Mouse (Mus musculus) forebrain, embryonic 10.5 days (tissue): Measurements from ENCODE around the gene Lztr1. TPM values are rescaled to one million over a fixed set of nuclear protein-coding genes. Genes with fewer than 3 reads are reported as not detected.
"Not testable (repeated sequence)": the region's sequence is repeated elsewhere in the genome, so short reads cannot be mapped to it uniquely, and the experiment has no call there.

Experiments used
- DNase-seq: peaks from one replicate; pipeline ENCODE4 v3.0.0-alpha.2; 2017; ENCODE audit warnings: low spot score; ENCODE audit errors: extremely low spot score
- H3K27ac ChIP-seq: fragments of 300-500 bp; sonication (generic); 2 replicates; pipeline ENCODE4 v1.5.1; 2016; ENCODE audit warnings: mild to moderate bottlenecking
- H3K27me3 ChIP-seq: fragments of 300-500 bp; sonication (generic); 2 replicates; pipeline ENCODE4 v1.6.1; 2016; ENCODE audit warnings: mild to moderate bottlenecking; ENCODE audit not compliant: poor library complexity, severe bottlenecking
- H3K36me3 ChIP-seq: fragments of 300-500 bp; sonication (generic); replicated peaks from 2 replicates; pipeline ENCODE4 v1.6.1; 2016; ENCODE audit warnings: mild to moderate bottlenecking, moderate library complexity
- H3K4me1 ChIP-seq: fragments of 300-500 bp; sonication (generic); 2 replicates; pipeline ENCODE4 v1.6.1; 2016
- H3K4me3 ChIP-seq: fragments of 300-500 bp; sonication (generic); 2 replicates; pipeline ENCODE4 v1.5.1; 2016; ENCODE audit warnings: mild to moderate bottlenecking, moderate library complexity
- H3K9me3 ChIP-seq: fragments of 300-500 bp; sonication (generic); 2 replicates; pipeline ENCODE4 v1.6.1; 2016; ENCODE audit warnings: mild to moderate bottlenecking, moderate library complexity
- WGBS: fragments of 180-500 bp; shearing (Covaris S2); methylation state at CpG from one replicate; pipeline ENCODE4 v1.1.7; 2016; 5-methylcytosine and 5-hydroxymethylcytosine counted together
- polyA plus RNA-seq: library from polyadenylated mRNA; unstranded; fragments of >200 nt; fragmentation: Nextera tagmentation; extraction: Ambion mirVana; gene quantifications from 2 replicates; pipeline ENCODE4 v1.2.1, GENCODE M21; 2016

Gene Lztr1
- polyA plus RNA-seq, 1 experiment from 2014 or later = 92.3 TPM

DNA sequence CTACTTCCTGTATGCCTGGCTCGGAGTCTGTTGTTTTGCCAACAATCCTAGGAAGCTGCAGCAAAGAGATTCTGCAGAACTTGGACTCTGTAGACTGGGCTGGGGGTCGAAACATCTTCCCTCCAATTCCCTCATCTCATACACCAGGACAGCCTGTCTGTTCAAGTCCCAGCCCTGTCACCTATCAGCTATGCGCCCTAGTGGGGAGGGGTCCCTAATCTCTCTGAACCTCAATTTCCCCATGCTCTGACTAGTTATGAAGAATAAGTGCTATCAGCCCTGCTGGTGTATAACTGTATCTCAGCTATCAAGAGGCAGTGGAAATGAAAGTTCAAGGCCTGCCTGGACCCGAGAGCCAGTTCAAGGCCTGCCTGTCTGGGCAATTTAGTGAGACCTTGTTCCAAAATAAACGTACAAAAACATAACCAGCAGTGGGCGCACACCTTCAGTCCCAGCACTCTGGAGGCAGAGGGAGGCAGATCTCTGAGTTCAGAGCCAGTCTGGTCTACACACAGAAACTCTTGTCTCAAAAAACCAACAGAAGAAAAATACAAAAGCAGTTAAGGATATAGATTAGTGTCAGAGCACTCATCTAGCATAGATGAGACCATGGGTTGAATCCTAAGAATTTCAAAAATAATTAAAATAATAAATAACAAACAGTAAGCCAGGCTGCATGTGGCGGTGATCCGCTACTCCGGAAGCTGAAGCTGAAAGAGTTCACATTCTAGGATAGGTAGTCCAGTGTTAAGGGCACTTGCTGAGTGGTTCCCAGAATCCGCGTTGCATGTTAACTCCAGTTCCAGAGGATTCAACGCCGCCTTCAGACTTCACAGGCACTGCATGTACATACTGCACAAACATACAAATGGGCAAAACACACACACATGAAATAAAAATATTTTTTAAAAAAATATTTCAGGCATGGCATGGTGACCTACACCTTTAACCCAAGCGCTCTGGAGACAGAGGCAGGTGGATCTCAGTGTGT lies 19.7 kb upstream of the Lztr1 start:
- Histone ChIP-seq H3K4me1 (peaks cover 16% of the 10 kb centered on the region), H3K27me3 (peaks cover 30% of the 10 kb centered on the region), H3K27ac (no peak overlapping the region), H3K4me3 (peak overlapping the region; percentile 62), H3K36me3 (peaks cover 44% of the 10 kb centered on the region), H3K9me3 (no peaks in the 10 kb centered on the region)
- DNase-seq = no peak
- WGBS = 48% methylated on average over 14 of the region's 14 CpGs

DNA sequence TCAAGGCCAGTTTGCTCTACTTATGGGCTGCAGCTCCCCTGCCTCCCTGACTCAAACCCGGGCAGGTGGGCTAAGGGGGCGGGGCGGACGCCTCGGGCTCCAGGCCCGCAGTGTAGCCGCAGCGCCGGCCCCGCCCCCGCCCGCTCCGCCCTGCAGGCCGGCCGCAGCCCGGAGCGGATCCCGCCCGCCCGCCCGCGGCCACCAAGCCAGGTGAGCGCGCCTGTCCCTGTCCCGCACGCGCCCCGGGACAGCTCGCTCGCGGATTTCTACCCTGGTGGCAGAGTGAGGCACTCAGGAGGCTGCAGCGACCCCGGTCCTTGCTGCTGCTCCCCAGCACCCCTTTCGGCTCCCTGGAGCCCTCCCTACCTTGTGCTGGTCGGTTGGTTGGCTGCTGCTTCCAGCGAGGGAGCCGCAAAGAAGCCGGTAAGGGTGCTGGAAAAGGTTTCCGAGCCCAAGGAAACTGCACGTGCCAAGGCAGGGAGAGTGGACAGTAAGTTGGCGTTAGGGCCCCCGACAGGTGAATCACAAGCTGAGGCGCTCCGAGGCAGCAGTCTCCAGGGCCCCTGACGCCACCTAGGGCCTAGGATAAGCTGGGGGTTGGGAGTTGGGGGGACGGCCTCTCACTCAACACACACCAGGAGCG lies 18.9 kb upstream of the Lztr1 start, which contains the start of gene Aifm3:
Gene Aifm3, plus strand, starts transcription at position 143 of the 643 bp plus-strand sequence.
- no peaks in the 10 kb centered on the region for H3K9me3 ChIP-seq
- peak within 1 kb of the TSS; percentile 65; the same call in 1 of the 2 replicates for H3K27ac ChIP-seq
- under 1% methylated on average over 47 of the region's 47 CpGs for WGBS
- no peak for DNase-seq
- H3K27me3 ChIP-seq = peaks cover 30% of the 10 kb centered on the region
- peaks cover 35% of the 10 kb centered on the region for H3K36me3 ChIP-seq
- H3K4me3 ChIP-seq = peak within 1 kb of the TSS; percentile 62
- H3K4me1 ChIP-seq = peaks cover 16% of the 10 kb centered on the region

DNA sequence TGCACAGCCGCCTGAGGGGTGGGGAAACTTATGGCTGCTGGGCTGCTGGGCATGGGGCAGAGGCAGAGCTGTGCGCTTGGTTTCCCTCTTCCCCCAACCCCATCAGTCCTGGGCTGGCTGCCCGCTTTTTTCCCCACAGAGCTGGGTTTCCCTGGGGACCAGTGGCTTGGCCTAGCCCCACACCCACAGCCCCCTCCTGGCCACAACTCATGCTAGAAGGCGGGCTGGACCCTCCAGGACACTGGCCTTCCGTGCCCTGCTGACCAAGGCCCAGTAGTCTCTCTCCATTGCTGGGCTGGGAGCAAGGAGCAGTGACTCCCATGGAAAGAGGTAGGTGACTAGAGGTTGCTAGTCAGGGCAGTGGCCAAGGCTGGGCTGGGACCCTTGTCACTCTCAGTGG lies 17.3 kb upstream of the Lztr1 start:
- H3K4me3 ChIP-seq = no peak overlapping the region
- H3K27ac ChIP-seq = no peak overlapping the region
- no peaks in the 10 kb centered on the region for H3K9me3 ChIP-seq
- peaks cover 16% of the 10 kb centered on the region for H3K4me1 ChIP-seq
- 85% methylated on average over 5 of the region's 5 CpGs for WGBS
- no peak for DNase-seq
- peaks cover 20% of the 10 kb centered on the region for H3K36me3 ChIP-seq
- H3K27me3 ChIP-seq = peaks cover 30% of the 10 kb centered on the region

DNA sequence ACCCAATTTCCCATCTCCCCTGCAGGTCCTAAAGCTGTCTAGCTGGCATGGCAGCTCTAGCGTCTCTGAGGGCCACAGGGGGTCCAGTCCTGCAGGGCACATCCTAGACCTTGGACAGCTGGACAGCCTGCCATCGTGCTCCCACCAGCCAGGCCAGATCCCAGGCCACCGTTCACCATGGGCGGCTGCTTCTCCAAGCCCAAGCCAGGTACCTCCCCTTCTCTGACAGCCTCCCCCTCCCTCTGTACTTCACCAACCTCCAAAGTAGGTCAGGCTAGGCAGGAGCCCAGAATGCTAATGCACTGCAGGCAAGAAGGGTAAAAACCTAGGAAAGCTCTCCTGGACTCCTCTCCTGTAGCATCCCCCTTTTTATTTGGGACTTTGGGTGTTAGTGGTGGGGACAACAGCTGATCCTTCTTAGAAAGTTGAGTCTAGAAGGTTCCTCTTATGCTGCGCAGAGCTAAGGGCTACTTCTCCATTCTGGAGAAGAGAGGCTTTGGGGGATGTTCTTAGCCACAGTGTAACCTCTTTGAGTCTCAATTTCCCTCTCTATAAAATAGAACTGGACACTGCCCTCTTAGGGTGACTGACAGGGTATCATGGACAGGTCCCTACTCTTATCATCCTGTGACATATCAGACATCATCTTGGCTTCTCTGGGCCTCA lies 16.5 kb upstream of the Lztr1 start:
- Histone ChIP-seq H3K9me3 (no peaks in the 10 kb centered on the region), H3K4me3 (no peak overlapping the region), H3K27me3 (peaks cover 30% of the 10 kb centered on the region), H3K4me1 (peaks cover 25% of the 10 kb centered on the region), H3K27ac (no peak overlapping the region), H3K36me3 (peaks cover 11% of the 10 kb centered on the region)
- 73% methylated on average over 5 of the region's 5 CpGs for WGBS
- no peak for DNase-seq

DNA sequence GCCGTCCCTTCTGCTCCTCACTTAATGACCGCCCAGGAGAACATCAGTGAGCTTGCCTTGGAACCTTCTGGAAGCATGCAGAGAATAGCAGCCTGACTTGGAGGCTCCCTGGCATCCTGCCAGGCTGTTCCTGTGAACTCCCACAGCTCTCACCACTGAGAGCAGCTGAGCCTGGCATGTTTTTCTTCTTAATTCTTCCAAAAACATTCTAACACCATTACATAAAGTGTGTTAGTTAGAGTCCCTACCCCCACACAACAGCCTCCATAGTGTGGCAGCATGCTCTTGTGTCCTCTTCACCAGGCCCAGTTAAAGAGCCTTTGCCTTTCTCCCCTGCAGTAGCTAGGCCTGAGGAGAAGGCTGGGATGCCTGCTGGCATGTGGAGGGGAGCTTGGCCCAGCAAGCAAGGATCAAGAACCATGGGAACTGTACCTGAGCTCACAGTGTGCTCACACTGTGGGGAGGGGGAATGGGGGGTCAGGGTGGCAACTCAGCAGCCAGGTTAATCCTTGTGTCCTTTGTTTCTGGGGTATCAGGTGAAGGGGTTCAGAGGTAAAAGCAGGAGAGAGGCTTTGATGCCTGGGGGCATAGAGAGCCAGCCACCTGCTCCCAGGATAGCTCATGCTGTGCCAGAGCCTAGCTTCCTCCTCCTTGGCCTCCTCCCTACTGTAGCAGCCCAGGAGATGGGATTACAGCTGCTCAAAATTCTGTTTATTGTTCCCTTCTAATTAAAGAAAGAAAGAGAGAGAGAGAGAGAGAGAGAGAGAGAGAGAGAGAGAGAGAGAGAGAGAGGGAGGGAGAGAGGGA lies 11.8 kb upstream of the Lztr1 start:
- 83% methylated on average over 2 of the region's 2 CpGs for WGBS
- peak overlapping the region; percentile 12 for H3K27ac ChIP-seq
- peaks cover 25% of the 10 kb centered on the region for H3K4me1 ChIP-seq

DNA sequence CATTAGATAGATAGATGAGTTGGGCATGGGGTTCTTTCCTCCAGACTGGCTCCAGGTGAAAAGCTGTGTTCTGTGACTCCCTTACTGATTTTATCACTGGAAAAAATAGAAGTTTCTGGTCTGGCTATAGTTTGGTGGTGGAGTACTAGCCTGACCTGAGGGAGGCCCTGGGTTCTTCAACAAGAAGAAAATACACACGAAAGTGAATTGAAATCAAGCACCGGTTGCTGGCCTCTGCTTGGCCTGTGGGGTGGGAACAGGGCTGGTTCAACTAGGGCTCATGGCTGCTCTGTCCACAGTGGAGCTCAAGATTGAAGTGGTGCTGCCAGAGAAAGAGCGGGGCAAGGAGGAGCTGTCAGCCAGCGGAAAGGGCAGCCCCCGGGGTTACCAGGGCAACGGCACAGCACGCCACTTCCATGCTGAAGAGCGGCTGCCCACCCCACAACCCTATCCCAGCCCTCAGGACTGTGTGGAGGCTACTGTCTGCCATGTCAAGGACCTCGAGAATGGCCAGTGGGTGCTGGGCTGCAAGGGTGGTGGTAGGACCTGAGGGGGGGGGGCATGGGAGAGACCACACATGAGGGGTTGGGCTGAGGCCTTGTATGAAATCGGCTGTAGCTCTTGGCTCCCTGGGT lies 9.1 kb upstream of the Lztr1 start:
- Histone ChIP-seq H3K4me3 (peak overlapping the region; percentile 27), H3K9me3 (no peaks in the 10 kb centered on the region), H3K36me3 (no peaks in the 10 kb centered on the region), H3K27ac (peak overlapping the region; percentile 66), H3K4me1 (peaks cover 25% of the 10 kb centered on the region), H3K27me3 (no peaks in the 10 kb centered on the region)
- WGBS = 21% methylated on average over 10 of the region's 10 CpGs
- peak; percentile 72 for DNase-seq

More for the DNA sequence above, 11.8 kb upstream of the Lztr1 start:
- Histone ChIP-seq H3K9me3 (no peaks in the 10 kb centered on the region), H3K36me3 (no peaks in the 10 kb centered on the region), H3K4me3 (no peak overlapping the region), H3K27me3 (peaks cover 5% of the 10 kb centered on the region)
- DNase-seq = no peak

DNA sequence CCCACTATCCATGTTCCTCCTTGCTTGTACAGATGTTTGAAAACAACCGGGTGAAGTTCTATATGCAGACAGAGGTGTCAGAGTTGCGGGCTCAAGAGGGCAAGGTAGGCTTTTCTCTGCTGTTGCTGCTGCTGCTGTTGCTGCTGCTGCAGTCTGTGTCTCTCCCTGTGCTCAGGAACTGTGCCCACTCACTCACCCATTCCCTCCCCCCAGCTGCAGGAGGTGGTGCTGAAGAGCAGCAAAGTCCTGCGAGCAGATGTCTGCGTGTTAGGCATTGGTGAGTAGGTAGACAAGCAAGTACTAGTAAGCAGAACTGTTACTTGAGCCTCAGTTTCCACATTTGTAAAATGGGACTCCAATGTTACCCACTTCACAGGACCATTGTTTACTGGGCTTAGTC lies 5.8 kb upstream of the Lztr1 start:
- DNase-seq = no peak
- no peaks in the 10 kb centered on the region for H3K27me3 ChIP-seq
- no peak overlapping the region for H3K4me3 ChIP-seq
- no peak overlapping the region for H3K27ac ChIP-seq
- no peaks in the 10 kb centered on the region for H3K9me3 ChIP-seq
- WGBS = 82% methylated on average over 4 of the region's 4 CpGs
- peaks cover 17% of the 10 kb centered on the region for H3K4me1 ChIP-seq
- H3K36me3 ChIP-seq = no peaks in the 10 kb centered on the region

DNA sequence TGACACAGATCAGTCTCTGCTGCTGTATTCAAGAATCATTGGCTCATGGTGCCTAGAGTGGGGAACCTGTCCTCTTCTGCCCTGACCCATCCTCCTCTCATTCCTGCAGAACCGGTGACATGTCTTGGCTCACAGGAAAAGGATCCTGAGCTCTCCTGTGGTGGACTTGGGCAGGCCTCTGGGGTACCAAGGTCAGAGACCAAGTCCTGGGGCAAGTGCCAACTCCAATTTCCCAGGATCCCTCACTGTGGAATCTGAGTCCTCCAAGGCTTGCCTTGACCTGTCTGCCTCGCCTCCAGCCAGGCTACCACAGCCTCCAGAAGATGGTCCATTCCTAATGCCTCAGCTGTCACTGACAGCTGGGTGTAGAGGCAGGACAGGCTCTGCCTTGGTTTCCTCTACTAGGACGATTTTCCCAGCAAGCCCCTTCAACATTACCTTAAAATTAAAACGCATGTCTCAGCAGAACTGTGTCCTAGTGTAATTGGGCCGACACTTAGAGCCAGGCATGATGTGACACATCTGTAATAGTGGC lies 1.4 kb upstream of the Lztr1 start:
- no peak overlapping the region for H3K4me3 ChIP-seq
- no peaks in the 10 kb centered on the region for H3K27me3 ChIP-seq
- H3K27ac ChIP-seq = no peak overlapping the region
- no peaks in the 10 kb centered on the region for H3K9me3 ChIP-seq
- H3K36me3 ChIP-seq = peaks cover 12% of the 10 kb centered on the region
- WGBS = 84% methylated on average over 5 of the region's 5 CpGs
- H3K4me1 ChIP-seq = peaks cover 15% of the 10 kb centered on the region
- DNase-seq = no peak

DNA sequence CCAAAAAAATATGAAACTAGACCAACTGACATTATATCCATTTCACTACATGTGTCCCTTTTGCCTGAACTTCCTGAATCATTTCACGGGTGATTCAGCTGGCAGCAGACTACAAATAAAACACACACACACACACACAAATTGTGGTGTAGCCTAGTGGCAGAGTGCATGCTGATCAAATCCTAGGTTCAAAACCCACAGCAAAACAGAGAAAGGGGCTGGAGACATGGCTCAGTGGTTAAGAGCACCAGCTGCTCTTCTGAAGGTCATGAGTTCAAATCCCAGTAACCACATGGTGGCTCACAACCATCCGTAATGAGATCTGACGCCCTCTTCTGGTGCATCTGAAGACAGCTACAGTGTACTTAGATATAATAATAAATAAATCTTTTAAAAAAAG lies 457 bp upstream of the Lztr1 start:
- DNase-seq, H3K9me3 ChIP-seq, H3K27me3 ChIP-seq: not testable (repeated sequence)
- Histone ChIP-seq H3K4me3 (peak overlapping the region; percentile 68), H3K4me1 (peaks cover 15% of the 10 kb centered on the region), H3K36me3 (peaks cover 21% of the 10 kb centered on the region), H3K27ac (peak overlapping the region; percentile 92)
- WGBS = 32% methylated on average over 3 of the region's 3 CpGs

DNA sequence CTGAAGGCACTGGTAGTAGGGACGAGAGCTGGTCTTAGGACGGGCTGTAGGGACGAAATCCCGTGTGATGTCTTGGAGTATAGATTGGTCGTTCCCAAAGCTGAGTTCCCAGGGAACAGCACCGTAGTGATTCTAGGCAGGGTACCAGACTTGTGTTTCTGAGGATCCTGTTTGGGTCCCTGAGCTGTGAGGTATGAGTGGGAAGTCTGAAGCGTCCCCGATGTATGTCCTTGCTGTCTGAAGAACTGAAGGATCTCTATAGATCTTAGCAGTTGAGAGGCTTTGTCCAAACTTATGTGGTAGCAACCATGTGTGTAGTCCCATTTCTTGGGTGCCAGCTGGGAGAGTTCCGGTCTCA lies 731 bp downstream of the Lztr1 start:
- Histone ChIP-seq H3K4me1 (peaks cover 15% of the 10 kb centered on the region), H3K9me3 (no peaks in the 10 kb centered on the region), H3K36me3 (peaks cover 33% of the 10 kb centered on the region), H3K4me3 (peak overlapping the region; percentile 68), H3K27ac (peak overlapping the region; percentile 92), H3K27me3 (no peaks in the 10 kb centered on the region)
- WGBS = 15% methylated on average over 9 of the region's 9 CpGs
- DNase-seq = no peak

DNA sequence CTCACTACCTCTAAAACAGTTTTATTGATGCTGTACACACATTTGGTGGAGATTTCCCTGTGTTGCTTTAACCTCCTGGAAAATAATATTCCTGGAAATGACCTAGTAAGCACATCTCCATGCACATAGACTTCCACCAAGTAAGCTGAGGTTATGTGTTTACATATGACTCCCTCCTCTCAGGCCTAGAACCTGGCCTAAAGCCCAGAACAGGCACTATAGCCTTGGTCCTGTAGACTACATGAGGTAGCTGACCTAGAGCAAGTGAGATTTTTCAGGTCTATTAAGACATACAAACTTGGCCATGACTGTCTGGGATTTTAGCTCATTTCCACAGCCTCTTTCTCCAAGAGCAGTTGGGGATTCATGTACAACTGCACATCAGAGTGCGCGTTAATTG lies 1.7 kb downstream of the Lztr1 start:
- H3K27me3 ChIP-seq = no peaks in the 10 kb centered on the region
- peaks cover 15% of the 10 kb centered on the region for H3K4me1 ChIP-seq
- H3K4me3 ChIP-seq = peak overlapping the region; percentile 68; the same call in 1 of the 2 replicates
- WGBS = 97% methylated on average over 2 of the region's 2 CpGs
- no peak for DNase-seq
- no peak overlapping the region for H3K27ac ChIP-seq
- no peaks in the 10 kb centered on the region for H3K9me3 ChIP-seq
- peaks cover 42% of the 10 kb centered on the region for H3K36me3 ChIP-seq
